Mouse (Mus musculus) embryo, embryonic 10 days (tissue): ENCODE measurements around the gene Batf2.
"Not testable (repeated sequence)": the region's sequence is repeated elsewhere in the genome, so short reads cannot be mapped to it uniquely, and the experiment has no call there.

ENCODE experiments used
- DNase-seq: peaks from one replicate; pipeline ENCODE4 v3.0.0-alpha.2; 2015; ENCODE audit warnings: low spot score

Gene Batf2

DNA sequence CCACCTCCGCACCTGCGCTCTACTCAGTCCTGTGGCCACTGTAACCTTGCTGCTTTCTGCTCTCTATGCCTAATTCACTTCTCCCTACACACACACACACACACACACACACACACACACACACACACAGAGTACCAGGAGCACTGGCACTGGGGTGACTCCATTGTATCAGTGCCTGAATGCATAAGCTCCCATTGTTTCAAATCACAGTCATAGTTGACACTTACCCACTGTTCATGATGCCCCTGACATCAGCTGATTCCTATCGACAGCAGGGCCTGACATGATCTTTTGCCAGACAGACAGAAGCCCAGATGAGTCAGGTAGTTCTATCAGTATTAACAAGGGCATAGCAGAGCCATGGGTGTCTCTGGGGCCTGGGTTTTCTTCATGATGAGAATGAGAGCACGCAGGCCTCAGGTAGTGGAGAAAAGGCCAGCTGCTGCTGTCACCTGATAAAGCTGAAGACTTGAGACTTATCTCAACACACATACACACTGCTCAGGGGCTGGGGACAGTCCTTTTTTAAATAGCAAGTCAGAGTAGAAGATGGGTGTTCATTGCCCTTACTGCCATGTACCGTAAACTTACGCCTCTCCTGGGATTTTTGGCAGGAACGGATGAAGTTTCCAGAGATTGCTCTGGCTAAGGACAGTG lies 8.5 kb upstream of the Batf2 start:
- no peak for DNase-seq

- DNase-seq = not testable (repeated sequence)
Observed at GRCm38 (mm10) chr19:6133197-6133596, 7.6 kb upstream of the Batf2 start.

DNA sequence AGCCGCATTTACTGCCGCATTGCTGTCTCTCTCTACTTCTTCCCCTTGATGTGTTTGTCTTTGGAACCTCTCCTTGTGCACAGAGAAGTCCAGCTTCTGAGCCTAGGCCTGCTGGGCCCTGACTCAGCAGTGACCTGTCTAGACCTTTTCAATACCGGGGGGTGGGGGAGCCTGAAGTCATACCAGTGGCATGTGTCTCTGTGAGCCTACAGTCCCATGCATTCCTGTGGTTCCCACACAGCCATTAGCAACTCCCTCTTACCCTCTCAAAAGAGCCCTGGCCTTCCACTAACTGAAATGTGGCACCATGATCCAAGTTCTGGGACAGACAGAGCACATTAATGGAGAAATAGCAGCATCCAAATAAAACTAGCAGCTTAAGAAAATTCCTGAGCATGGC lies 4.4 kb upstream of the Batf2 start:
- DNase-seq = no peak

DNA sequence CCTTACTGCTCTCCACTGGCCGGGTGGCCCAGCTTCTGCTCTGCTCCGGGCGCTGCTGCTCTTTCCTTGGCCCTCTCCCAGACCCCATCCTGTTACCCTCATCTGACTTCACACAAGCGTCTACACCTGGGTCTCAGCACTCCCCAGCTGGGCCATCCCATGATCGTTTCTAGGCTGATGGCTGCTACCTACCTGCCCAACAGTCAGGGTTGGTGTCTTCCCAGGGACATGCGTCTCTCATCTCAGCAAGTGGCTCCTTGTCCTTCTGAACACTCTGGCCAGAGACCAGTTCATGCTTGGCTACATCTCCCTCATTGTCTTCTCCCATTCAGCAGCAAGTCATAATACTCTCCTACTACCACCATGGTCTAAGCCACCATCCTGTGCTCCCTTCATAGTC lies 1.1 kb upstream of the Batf2 start:
- no peak for DNase-seq

DNA sequence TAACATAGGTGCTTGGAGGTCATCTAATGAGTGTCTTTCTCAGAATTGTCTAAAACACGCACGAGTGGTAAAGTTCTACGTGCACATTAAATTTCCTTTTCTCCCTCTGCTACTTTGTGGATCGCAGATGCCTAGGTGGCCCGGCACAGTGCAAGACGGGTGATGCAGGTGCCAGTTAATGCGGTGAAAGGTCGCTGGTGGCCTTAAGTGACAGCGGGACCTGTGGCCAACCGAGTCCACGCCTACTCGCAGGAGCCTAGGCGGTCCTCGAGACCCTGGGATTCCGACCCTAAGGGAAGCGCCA lies 457 bp upstream of the Batf2 start:
- no peak for DNase-seq

- peak; percentile 93 for DNase-seq
Observed at GRCm38 (mm10) chr19:6141394-6141749, 589 bp downstream of the Batf2 start, which contains the start of gene Arl2. TSS of gene Arl2 (minus strand) at chr19:6141548.

DNA sequence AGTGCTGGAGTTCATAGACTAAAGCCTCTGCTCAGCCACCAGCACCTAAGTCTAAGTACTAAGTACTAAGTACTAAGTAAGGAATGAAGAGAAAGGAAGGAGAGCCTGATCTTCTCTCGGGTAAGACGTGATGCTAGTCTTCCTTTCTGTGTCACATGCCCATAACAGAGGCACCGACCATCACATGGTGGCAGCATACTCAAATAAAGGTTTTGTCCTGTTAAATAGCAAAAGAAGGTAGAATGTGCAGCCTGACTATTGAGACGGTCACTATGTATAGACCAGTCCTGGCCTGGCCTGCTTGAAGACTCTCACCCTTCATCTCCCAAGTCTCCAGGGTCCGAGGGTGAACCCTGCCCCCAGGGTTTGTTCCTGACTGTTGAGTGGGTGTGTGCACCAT lies 4.1 kb downstream of the Batf2 start:
- DNase-seq = no peak

DNA sequence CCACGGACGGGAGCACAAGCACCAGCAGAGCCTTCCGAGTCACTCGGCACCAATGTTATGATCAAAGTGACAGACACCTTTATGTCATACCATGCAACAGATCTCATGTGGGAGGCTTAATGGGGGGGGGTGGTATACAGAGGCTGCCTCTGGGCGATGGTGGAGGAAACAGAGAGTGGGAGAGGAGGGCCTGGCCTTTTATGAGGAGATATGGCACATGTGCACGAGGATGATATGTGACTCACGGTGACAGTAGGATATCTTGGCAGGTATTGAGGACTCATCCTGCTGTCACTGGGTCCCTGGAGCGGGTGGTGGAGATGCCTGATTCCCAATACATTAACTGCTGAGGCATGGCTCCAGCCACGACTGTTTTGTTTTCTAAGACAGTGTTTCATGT lies 14.4 kb downstream of the Batf2 start:
- no peak for DNase-seq

DNA sequence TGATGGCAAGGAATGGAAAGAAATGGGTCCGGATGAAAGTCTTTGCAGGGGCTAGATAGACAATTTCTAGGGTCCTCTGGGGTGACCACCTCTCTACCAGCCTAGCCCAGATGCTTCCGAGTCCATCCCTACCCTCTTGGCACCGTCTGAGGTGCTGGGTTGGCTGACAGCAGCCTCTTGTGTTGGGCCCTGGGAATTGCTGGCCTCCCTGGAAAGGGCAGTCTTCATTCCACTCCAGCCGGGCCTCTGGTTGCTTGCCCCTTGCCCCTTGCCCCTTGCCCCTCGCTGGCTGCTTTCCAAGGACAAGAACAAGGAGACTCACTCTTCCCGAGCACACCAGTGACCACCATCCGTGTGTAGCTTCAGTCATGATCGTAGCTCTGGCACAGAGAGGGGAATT lies 15.6 kb downstream of the Batf2 start:
- DNase-seq = no peak

DNA sequence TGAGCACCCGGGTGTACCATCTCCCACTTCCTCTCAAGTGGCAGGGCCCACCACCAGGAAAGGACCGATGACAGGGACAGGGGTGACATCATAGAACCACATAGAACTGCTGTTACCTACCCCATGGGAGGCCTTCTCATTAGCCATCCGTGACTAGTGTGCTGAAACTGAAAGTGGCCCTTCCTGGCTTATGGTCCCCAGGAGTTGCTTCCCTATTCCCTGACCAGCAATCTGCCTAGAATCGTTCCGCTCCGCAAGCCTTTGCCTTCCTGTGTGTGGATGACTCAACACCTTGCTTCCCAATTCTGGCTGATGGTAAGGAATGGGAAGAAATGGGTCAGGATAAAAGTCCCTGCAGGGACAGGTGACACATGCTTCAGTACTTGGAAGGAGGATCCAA lies 16.4 kb downstream of the Batf2 start:
- no peak for DNase-seq

GRCm38 (mm10) chr19:6163872-6164547 lies 23.2 kb downstream of the Batf2 start:
- no peak for DNase-seq

- no peak for DNase-seq
Observed at GRCm38 (mm10) chr19:6166750-6167149, 26.0 kb downstream of the Batf2 start.

- no peak for DNase-seq
Observed at GRCm38 (mm10) chr19:6171215-6171614, 30.4 kb downstream of the Batf2 start.

DNA sequence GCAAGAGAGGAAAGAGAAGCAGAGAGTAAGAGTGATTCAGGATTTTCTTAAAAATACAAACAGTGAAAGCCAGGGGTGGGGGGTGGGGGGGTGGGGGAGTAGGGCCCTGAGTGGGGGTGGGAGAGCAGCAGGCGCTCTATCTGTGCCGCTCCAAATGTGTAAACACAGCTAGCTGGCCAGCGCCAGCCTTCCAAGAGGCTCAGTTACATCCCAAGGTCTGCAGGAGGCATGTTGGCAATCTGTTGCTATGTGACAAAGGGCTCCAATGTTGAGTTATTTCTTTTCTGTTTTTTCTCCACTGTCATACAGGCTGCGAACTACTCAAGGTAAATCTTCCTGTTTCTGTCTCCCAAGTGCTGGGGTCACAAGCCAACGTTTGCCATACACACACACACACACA lies 34.0 kb downstream of the Batf2 start:
- DNase-seq = peak; percentile 19

DNA sequence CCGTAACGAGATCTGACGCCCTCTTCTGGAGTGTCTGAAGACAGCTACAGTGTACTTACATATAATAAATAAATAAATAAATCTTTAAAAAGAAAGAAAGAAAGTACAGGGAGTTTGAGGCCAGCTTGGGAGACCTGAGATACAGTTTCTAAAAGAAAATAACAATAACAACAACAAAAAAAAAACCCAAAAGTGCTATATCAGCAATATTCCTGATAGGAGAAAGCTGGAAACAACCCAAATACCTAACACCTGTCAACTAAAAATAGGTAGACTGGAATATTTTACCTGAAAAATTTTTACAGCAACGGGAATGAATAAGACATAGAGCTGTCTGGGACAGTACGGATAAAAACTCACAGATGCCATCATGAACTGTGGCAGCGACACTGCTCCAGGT lies 38.0 kb downstream of the Batf2 start:
- DNase-seq = no peak

- peak; percentile 67 for DNase-seq
Observed at GRCm38 (mm10) chr19:6181629-6182028, 40.8 kb downstream of the Batf2 start.

GRCm38 (mm10) chr19:6182534-6182933 lies 41.8 kb downstream of the Batf2 start:
- no peak for DNase-seq

- no peak for DNase-seq
Observed at GRCm38 (mm10) chr19:6184131-6184530, 43.3 kb downstream of the Batf2 start, which contains the start of gene Majin. TSS of gene Majin (plus strand) at chr19:6184388.

- no peak for DNase-seq
Observed at GRCm38 (mm10) chr19:6204265-6204664, 63.5 kb downstream of the Batf2 start.

DNA sequence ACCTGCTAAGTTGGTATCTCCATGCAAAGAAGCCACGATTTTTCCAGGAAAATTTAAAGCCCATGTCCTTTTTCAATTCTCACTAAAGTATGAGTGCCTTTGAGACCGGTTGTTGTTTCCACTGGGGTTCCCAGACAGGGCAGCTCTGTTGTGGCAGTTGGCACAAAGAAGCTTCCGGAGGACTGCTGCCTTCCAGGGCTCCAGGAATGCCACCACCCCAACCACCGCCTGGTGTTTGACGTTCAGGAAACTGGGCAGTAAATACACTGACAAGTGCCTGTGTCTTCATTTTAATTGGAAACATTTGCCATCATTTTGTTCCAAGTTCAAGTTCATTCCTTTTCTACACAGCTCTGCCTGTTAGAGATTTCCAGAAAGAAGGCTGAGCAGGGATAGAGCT lies 65.9 kb downstream of the Batf2 start:
- DNase-seq = no peak

- DNase-seq = no peak
Observed at GRCm38 (mm10) chr19:6216046-6216705, 75.4 kb downstream of the Batf2 start.

DNA sequence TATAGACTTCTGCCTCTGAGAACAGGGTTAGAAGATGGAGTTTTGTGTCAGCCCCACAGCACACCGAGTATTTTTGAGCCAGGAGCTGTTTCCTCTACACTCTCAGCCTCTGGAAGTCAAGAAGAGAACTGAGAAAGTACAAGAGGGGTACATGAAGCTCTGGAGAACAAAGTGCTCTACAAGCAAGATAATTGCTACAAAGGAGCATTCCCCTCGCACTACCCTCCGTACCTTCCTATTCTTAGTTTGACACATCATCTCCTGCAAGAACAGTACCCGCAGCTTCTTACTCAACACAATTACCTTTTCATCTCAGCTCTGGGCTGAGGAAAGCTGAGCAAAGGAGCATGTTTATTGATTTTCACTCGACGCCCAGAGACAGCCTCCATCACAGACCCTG lies 77.8 kb downstream of the Batf2 start:
- DNase-seq = no peak
